Mouse (Mus musculus) myocyte (in vitro differentiated cells): Measurements from ENCODE around the gene Impg1. TPM values are rescaled to one million over a fixed set of nuclear protein-coding genes. Genes with fewer than 3 reads are reported as not detected.

Experiments used
- H3K27me3 ChIP-seq: one replicate; pipeline ENCODE4 v1.6.1; 2011; ENCODE audit not compliant: control insufficient read depth, insufficient read depth, insufficient read length
- H3K36me3 ChIP-seq: one replicate; pipeline ENCODE4 v1.6.1; 2011; ENCODE audit not compliant: control insufficient read depth, insufficient read depth
- H3K4me2 ChIP-seq: one replicate; pipeline ENCODE4 v1.6.1; 2011; ENCODE audit warnings: low read depth, control low read depth
- H3K4me3 ChIP-seq: one replicate; pipeline ENCODE4 v1.5.1; 2011; ENCODE audit warnings: mild to moderate bottlenecking, control low read depth, moderate library complexity
- H3K79me2 ChIP-seq: one replicate; pipeline ENCODE4 v1.6.1; 2011; ENCODE audit not compliant: control insufficient read depth, insufficient read depth
- H3ac ChIP-seq: one replicate; pipeline ENCODE4 v1.6.1; 2011; ENCODE audit not compliant: control insufficient read depth, insufficient read length
- CEBPB ChIP-seq: IDR thresholded peaks from 2 replicates; pipeline ENCODE4 v1.6.1; 2011; ENCODE audit warnings: mild to moderate bottlenecking, moderate library complexity; ENCODE audit not compliant: poor library complexity, insufficient read depth, severe bottlenecking
- E2F4 ChIP-seq: IDR thresholded peaks from one replicate; pipeline ENCODE4 v1.6.1; 2011; ENCODE audit warnings: mild to moderate bottlenecking, control low read depth, moderate library complexity; ENCODE audit not compliant: insufficient read depth
- MAX ChIP-seq: IDR thresholded peaks from one replicate; pipeline ENCODE4 v1.6.1; 2011; ENCODE audit warnings: low read depth, mild to moderate bottlenecking, control low read depth
- MYOD1 ChIP-seq, 3 experiments: IDR thresholded peaks; one replicate each; pipeline ENCODE4 v1.6.1; 2011; ENCODE audit warnings: control low read depth in 2 of 3, low read depth in 2 of 3, mild to moderate bottlenecking in 2 of 3, moderate library complexity in 1 of 3; ENCODE audit not compliant: insufficient read length in 2 of 3, control insufficient read depth in 1 of 3
- MYOG ChIP-seq, 3 experiments: IDR thresholded peaks; one replicate each; pipeline ENCODE4 v1.6.1; 2011; ENCODE audit warnings: control low read depth in 2 of 3, low read depth in 2 of 3, mild to moderate bottlenecking in 2 of 3; ENCODE audit not compliant: insufficient read length in 2 of 3, control insufficient read depth in 1 of 3, insufficient read depth in 1 of 3
- POLR2A ChIP-seq: IDR thresholded peaks from one replicate; pipeline ENCODE4 v1.6.1; 2011; ENCODE audit warnings: low read depth, mild to moderate bottlenecking, control low read depth, moderate library complexity; ENCODE audit not compliant: insufficient read length
- POLR2AphosphoS2 ChIP-seq: IDR thresholded peaks from one replicate; pipeline ENCODE4 v1.6.1; 2011; ENCODE audit warnings: low read depth, control low read depth; ENCODE audit not compliant: insufficient read length
- REST ChIP-seq: IDR thresholded peaks from one replicate; pipeline ENCODE4 v1.6.1; 2011; ENCODE audit warnings: mild to moderate bottlenecking, control low read depth, moderate library complexity; ENCODE audit not compliant: insufficient read depth, insufficient read length
- SRF ChIP-seq: IDR thresholded peaks from one replicate; pipeline ENCODE4 v1.6.1; 2011; ENCODE audit warnings: low read depth; ENCODE audit not compliant: control insufficient read depth, insufficient read length
- TCF12 ChIP-seq: IDR thresholded peaks from one replicate; pipeline ENCODE4 v1.6.1; 2011; ENCODE audit warnings: mild to moderate bottlenecking, control low read depth; ENCODE audit not compliant: poor library complexity, insufficient read depth, severe bottlenecking
- TCF3 ChIP-seq: IDR thresholded peaks from one replicate; pipeline ENCODE4 v1.6.1; 2011; ENCODE audit warnings: low read depth, control low read depth; ENCODE audit not compliant: insufficient read length
- USF1 ChIP-seq: IDR thresholded peaks from one replicate; pipeline ENCODE4 v1.6.1; 2011; ENCODE audit warnings: low read depth, mild to moderate bottlenecking, control low read depth, moderate library complexity
- polyA plus RNA-seq: library from polyadenylated mRNA; unstranded; fragments of >200 nt; fragmentation: generic; extraction: Trizol; gene quantifications from one replicate; pipeline ENCODE4 v1.2.1, GENCODE M21; 2012; ENCODE audit warnings: missing spikeins

Gene Impg1
- polyA plus RNA-seq, 1 experiment = not detected

- Histone ChIP-seq H3K27me3 (no peaks in the 10 kb centered on the region), H3K79me2 (no peaks in the 10 kb centered on the region), H3ac (no peak overlapping the region), H3K36me3 (no peaks in the 10 kb centered on the region), H3K4me3 (no peak overlapping the region), H3K4me2 (no peak overlapping the region)
- no peak for TF ChIP-seq MYOG (IDR thresholded peaks at IDR 0.05; ENCODE audit: control insufficient read depth in 1 of 3, insufficient read depth in 1 of 3, insufficient read length in 2 of 3, low read depth in 2 of 3)
- no peak for TF ChIP-seq MAX
- TF ChIP-seq CEBPB = no peak
- TF ChIP-seq E2F4 = no peak
- TF ChIP-seq POLR2A = no peak
- no peak for TF ChIP-seq MYOD1 (IDR thresholded peaks at IDR 0.05; ENCODE audit: control insufficient read depth in 1 of 3, insufficient read length in 2 of 3, low read depth in 2 of 3)
- no peak for TF ChIP-seq USF1
- no peak for TF ChIP-seq TCF3
- no peak for TF ChIP-seq SRF
- TF ChIP-seq TCF12 = no peak
Measured at GRCm38 (mm10) chr9:80296086-80296485, 169.2 kb downstream of the Impg1 start.

- Histone ChIP-seq H3K36me3 (no peaks in the 10 kb centered on the region), H3K27me3 (no peaks in the 10 kb centered on the region), H3K79me2 (no peaks in the 10 kb centered on the region), H3K4me2 (no peak overlapping the region), H3ac (no peak overlapping the region), H3K4me3 (no peak overlapping the region)
- TF ChIP-seq TCF12 (no peak), TCF3 (no peak), POLR2AphosphoS2 (no peak), MAX (no peak), USF1 (no peak), SRF (no peak), E2F4 (no peak), MYOD1 (IDR thresholded peaks at IDR 0.05; ENCODE audit: control insufficient read depth in 1 of 3, insufficient read length in 2 of 3, low read depth in 2 of 3) (no peak), CEBPB (no peak), MYOG (IDR thresholded peaks at IDR 0.05; ENCODE audit: control insufficient read depth in 1 of 3, insufficient read depth in 1 of 3, insufficient read length in 2 of 3, low read depth in 2 of 3) (no peak), REST (no peak), POLR2A (no peak)
Measured at GRCm38 (mm10) chr9:80293056-80293584, 172.2 kb downstream of the Impg1 start.

GRCm38 (mm10) chr9:80286845-80287244 is 178.4 kb downstream of the Impg1 start:
- peaks cover 4% of the 10 kb centered on the region for H3K36me3 ChIP-seq
- H3K4me2 ChIP-seq = no peak overlapping the region
- H3K4me3 ChIP-seq = no peak overlapping the region
- TF ChIP-seq MYOD1 (IDR thresholded peaks at IDR 0.05; ENCODE audit: control insufficient read depth in 1 of 3, insufficient read length in 2 of 3, low read depth in 2 of 3) (no peak), REST (no peak), TCF3 (no peak), E2F4 (no peak), POLR2AphosphoS2 (no peak), USF1 (no peak), CEBPB (no peak), MAX (no peak), POLR2A (no peak), SRF (no peak), MYOG (IDR thresholded peaks at IDR 0.05; ENCODE audit: control insufficient read depth in 1 of 3, insufficient read depth in 1 of 3, insufficient read length in 2 of 3, low read depth in 2 of 3) (no peak)
- no peak overlapping the region for H3ac ChIP-seq
- no peaks in the 10 kb centered on the region for H3K79me2 ChIP-seq
- no peaks in the 10 kb centered on the region for H3K27me3 ChIP-seq

- no peaks in the 10 kb centered on the region for H3K79me2 ChIP-seq
- H3K4me2 ChIP-seq = no peak overlapping the region
- TF ChIP-seq USF1 (no peak), SRF (no peak), REST (no peak), POLR2AphosphoS2 (no peak), MYOG (IDR thresholded peaks at IDR 0.05; ENCODE audit: control insufficient read depth in 1 of 3, insufficient read depth in 1 of 3, insufficient read length in 2 of 3, low read depth in 2 of 3) (no peak), CEBPB (no peak), TCF3 (no peak), TCF12 (no peak), MYOD1 (IDR thresholded peaks at IDR 0.05; ENCODE audit: control insufficient read depth in 1 of 3, insufficient read length in 2 of 3, low read depth in 2 of 3) (no peak), E2F4 (no peak), POLR2A (no peak), MAX (no peak)
- peaks cover 5% of the 10 kb centered on the region for H3K36me3 ChIP-seq
- no peaks in the 10 kb centered on the region for H3K27me3 ChIP-seq
- no peak overlapping the region for H3K4me3 ChIP-seq
- no peak overlapping the region for H3ac ChIP-seq
Measured at GRCm38 (mm10) chr9:80284539-80285174, 180.6 kb downstream of the Impg1 start.
